Mouse (Mus musculus): ENCODE measurements around the gene Card9. TPM values are rescaled to one million over a fixed set of nuclear protein-coding genes. Genes with fewer than 3 reads are reported as not detected.

The Card9 gene
- total RNA-seq, 1 experiment from 2014 or later: 1.2 TPM

Other genes with a start within 250 kb of the Card9 start
- 25.9 and 30.5 TPM in 2 replicates for gene Nacc2, start 237.7 kb downstream of the Card9 start, total RNA-seq (2021)
- 0.30 TPM in 1 of 2 replicates, not detected in the other for gene Lhx3, start 152.6 kb downstream of the Card9 start, total RNA-seq (2021)
- gene Qsox2, start 123.4 kb downstream of the Card9 start, total RNA-seq (2021): 18.6 and 19.0 TPM in 2 replicates
- 1.0 and 1.5 TPM in 2 replicates for gene Ccdc187, start 66.4 kb downstream of the Card9 start, total RNA-seq (2021)
- 14.1 TPM in 2 replicates for gene Gpsm1, start 45.4 kb downstream of the Card9 start, total RNA-seq (2021)
- 19.0 and 19.8 TPM in 2 replicates for gene Dnlz, start 8.8 kb downstream of the Card9 start, total RNA-seq (2021)
- 26.9 and 33.7 TPM in 2 replicates for gene Snapc4, start 19.7 kb upstream of the Card9 start, total RNA-seq (2021)
- gene Entr1, start 28.4 kb upstream of the Card9 start, total RNA-seq (2021): 83.5 and 94.9 TPM in 2 replicates
- gene Pmpca, start 28.4 kb upstream of the Card9 start, total RNA-seq (2021): 122 TPM in 2 replicates
- 14.5 and 16.9 TPM in 2 replicates for gene Inpp5e, start 48.3 kb upstream of the Card9 start, total RNA-seq (2021)
- gene Sec16a, start 84.3 kb upstream of the Card9 start, total RNA-seq (2021): 50.1 and 54.6 TPM in 2 replicates
- 27.5 and 35.7 TPM in 2 replicates for gene Notch1, start 155.7 kb upstream of the Card9 start, total RNA-seq (2021)
- 217 and 247 TPM in 2 replicates for gene Egfl7, start 219.1 kb upstream of the Card9 start, total RNA-seq (2021)
- not detected in 2 replicates for gene Gm20532, start 225.7 kb upstream of the Card9 start, total RNA-seq (2021)
- 271 and 405 TPM in 2 replicates for gene Agpat2, start 243.5 kb upstream of the Card9 start, total RNA-seq (2021)

Data from adrenal gland, postnatal 14 days (tissue).